Mouse (Mus musculus): Measurements from ENCODE around the gene Slain1. TPM values are rescaled to one million over a fixed set of nuclear protein-coding genes. Genes with fewer than 3 reads are reported as not detected.

Gene Slain1
- polyA plus RNA-seq, 1 experiment from 2014 or later = 2.1 TPM

Small RNA genes lying within 50 kb of the gene (microRNA-seq; reads per million reads assigned to microRNA genes)
- not detected for gene Gm22877

Other genes with a start within 250 kb of the Slain1 start
- 0.10 and 0.21 TPM in 2 replicates for gene Scel, start 136.9 kb upstream of the Slain1 start, polyA plus RNA-seq (2014; fragmentation: Nextera tagmentation; extraction: Ambion mirVana)
- 6.7 and 8.1 TPM in 2 replicates for gene Ednrb, start 194.2 kb downstream of the Slain1 start, polyA plus RNA-seq (2014; fragmentation: Nextera tagmentation; extraction: Ambion mirVana)